Mouse (Mus musculus) gastrocnemius, adult 8-10 months (tissue): ENCODE results near the gene Rai1. TPM values are rescaled to one million over a fixed set of nuclear protein-coding genes. Genes with fewer than 3 reads are reported as not detected.

Experiments used
- DNase-seq, 2 experiments: peaks; one replicate each; pipeline ENCODE4 v3.0.0; 2022; ENCODE audit warnings: low spot score in 2 of 2
- total RNA-seq, 4 experiments: library from RNA; stranded (reverse); gene quantifications; 2 replicates each; pipeline ENCODE4 v1.2.4; 2022

The Rai1 gene
- total RNA-seq, 4 experiments from 2014 or later = 18.0 to 25.7 (median 21.4) TPM

DNA sequence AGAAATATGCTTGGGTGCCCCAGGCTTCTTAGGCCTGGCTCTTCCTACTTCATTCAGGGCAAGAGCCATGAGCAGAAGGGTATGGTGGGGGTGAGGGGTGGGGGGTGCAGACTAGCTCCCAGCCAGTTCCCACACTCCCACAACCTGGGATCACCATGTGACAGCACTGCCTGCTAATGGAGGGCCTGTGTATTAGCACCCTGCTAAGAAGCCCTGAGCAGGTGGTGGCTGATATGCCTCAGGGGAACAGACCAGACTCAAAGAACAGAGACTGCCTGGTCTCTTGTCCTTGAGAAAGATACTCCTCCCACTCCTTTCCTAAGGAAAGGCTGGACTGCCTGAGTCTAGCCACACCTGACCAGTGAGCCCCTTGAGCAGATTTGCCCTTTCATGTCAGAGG, 22.2 kb downstream of the Rai1 start:
- DNase-seq = no peak

DNA sequence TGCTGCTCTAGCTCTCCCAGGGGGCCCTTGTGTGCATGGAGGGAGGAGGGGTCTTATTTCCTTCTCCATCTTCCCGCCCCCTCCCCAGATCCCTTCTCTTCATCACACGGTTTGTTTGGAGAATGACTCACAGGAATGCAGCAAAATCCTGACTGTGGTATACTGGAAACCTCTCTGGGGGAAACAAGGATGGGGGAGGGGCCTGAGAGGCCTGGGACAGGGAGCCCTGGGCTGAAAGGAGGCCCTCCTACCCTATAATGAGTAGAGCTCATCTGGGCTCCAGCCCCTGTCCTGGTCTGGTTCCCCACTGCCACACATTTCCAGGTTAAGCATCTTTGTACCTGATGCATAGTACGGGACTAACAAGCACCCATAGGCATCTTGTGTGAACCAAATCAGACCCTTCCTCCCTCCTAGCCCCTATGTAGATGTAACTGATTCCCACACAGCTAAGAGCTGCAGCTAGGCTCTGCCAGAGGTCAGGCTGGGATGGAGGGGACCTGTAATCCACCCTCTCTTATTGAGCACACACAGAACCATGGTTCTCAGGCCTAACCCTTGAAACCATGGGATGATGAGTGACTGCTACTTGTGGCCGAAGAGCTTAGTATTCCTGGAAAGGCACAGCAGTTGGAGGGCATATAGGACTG, 23.2 kb downstream of the Rai1 start:
- DNase-seq = no peak

DNA sequence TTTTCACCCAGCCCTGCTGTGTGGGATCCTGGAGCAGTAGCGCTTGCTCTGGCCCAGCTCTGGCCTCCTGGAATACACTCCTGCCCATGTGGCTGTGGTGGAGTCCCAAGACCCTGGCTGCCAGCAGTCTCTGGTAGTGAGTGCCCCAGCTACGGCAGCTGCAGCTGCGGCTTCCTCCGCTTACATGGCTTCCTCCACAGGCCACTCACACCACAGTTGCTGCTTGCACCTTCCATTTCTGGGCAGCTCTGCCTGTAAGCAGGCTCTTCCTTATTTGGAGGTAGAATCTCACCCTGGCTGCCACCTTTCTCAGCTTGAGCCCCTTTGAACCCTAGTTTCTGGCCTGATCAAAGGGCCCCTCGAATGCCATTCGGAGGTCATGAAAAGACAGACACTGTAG, 25.7 kb downstream of the Rai1 start:
- peak in 1 of 2 experiments; percentile 24 for DNase-seq

DNA sequence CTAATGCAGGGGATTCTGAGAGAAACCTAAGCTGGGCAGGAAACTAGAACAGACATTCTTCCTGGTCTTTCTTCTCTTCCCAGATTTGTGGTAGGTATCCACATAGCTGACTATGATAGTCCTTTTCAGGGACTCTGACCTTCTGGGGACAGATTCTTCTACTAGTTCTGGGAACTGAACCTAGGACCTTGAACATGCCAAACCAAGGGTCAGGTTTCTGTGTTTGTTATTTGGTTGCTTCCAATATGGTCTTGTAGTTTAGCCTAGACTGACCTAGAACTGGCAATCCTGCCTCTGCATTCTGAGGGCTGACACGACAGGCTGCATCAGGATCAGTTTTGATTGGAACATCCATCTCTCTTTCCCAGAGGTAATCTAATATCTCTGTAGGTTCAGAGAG, 27.2 kb downstream of the Rai1 start:
- peak in 1 of 2 experiments; percentile 16 for DNase-seq

DNA sequence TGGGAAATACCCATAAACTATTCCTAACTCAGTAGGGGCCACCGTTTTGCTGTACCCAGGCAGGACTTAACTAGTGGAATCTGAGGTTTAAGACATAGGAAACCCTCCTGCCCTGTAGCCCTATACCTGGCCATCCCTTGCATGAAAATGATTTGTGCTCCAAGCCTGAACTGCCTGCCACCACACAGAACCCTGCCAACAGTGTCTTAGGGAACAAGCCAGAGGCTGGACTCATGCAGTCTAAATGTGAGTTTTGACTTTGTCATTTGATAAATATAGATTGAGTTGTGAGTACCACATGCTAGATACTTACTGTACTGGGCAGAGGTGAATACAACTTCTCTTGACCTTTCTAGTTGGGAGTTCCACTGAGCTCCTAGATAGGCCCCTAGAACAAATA, 31.7 kb downstream of the Rai1 start:
- peak; percentile 37 to 51 for DNase-seq

DNA sequence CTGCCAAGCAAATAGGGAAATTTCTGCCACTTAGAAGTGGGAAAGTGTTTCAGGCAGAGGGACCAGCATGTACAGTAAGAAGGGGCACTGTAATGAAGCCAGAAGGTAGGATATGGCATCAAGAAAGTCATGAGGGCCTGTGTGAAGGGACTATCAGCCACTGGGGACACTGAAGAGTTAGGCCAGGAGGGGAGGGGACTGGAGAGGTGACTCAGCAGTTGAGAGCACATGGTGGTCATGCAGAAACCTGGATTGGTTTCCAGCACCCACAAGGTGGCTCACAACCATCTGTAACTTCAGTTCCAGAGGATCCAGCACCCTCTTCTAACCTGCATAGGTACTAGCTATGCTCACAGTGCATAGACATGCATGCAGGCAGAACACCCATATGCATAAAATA, 32.4 kb downstream of the Rai1 start:
- no peak for DNase-seq

DNA sequence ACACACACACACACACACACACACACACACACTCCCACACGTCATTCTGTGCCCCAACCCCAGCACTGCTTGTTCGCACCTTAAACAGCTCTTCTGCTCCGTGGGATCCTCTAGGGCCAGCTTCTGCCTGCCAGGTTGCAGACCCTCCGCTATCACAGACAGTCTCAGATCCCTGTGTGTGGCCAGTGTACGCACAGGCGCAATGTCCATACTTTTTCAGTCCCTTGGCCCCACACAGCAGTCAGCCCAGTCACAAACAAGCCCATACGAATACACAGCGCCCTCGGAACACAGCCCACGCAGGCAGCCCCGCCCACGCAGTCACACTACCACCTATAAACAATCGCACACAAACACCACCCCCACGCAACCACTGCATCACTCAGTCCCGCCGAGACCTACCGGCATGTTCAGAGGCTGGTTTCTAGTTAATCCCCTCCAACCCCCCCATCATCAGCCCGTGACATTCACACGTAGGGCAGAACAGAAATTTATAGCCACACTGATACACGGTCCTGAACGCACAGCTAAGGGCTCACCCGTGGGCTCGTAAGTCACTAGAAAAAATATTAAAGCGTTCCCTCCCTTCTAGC, 34.4 kb downstream of the Rai1 start:
- peak in 1 of 2 experiments; percentile 8 for DNase-seq

DNA sequence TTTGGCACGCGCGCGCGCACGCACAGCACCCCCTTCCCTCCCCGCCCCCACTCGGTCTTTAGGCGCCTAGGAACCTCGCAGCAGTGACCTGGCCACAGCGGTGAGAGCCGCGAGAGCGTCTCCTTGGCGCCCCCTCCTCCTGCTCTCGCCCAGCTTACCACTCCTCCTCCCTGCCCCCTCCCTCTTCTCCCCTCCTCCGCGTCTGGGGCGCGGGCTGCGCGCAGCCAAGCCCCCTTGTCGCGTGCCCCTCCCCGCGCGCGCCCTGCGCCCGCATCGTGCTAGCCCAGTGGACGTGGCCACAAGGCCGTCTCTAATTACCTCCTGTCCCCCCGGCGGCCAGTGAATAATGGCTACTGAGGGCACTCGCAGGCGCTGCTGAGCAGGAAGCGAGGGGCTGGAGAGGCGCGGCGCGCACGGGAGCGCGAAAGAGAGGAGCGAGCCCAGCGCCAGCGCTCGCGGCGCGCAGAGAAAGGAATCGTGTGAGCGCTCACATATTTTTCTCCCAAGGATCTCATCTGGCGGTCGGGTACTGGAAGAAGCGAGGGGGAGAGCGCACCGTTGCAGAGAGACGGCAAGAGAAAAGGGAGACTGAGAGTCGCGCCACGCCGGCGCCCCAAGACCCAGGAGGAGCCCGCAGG, 35.0 kb downstream of the Rai1 start:
- DNase-seq = peak in 1 of 2 experiments; percentile 34

DNA sequence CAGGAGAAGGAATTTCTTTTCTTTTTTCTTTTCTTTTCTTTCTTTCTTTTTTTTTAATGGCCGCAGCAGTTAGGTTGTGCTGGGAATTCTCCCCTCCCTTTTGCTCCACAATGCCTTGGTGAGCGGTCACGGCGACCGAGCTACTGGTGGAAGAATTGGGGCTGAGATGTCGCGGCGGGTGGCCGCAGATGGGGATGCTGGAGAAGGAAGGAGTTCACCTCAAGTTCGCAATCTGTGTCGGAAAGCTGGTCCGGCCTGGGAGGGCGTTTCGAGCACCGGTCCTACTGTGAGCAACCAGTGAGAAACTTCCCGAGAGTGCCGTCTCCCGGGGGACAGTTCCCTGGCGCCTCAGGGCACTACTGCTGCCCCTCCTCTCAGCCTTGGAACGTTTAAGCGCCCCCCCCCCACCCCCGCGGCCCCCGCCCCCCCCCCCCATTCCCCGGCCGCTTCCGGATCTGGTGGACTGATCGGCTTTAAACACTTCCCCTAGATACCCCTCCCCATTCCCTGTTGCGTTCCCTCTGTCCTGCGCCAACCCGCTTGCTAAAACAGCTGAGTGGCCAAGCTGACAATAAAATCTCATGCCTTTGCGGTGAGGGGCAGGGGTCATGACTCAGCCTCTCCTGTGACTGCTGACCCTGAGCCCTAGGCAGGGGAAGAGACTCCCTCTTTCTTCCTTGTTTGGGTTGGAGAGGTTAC, 35.9 kb downstream of the Rai1 start:
- DNase-seq = no peak

DNA sequence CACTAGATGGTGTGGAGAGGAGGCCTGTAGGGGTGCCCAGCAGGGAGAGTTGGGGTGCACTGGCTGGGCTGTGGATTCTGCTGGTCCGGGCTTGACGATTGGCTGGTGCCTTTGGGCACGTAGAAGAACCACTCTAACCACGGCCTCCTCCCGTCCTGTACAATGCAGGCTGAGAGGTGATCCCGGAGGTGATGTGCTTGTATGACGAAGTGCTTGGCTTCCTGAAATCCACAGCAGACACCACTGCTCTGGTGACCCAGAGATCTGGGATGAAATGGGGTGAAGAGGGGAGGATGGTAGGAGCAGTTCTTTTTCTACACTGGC, 36.4 kb downstream of the Rai1 start:
- DNase-seq = no peak

DNA sequence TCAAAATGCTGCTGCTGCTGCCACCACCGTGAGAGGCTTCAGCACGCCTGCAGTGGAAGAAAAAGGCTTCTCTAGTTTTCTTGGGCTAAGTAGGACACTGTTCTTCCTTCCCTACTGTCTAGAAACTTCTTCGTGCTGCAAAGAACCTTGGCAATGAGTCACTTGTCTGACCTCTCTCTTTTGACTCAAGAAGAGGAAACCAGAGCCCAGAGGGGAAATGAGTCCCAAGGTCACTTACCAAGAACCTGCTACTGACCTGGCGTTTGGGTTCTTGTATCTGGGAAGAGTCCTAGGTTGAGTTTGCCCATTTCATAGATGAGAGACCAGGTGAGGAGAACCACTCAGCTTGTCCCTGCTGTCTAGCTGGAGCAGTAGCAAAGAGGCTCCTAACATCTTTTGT, 38.3 kb downstream of the Rai1 start:
- no peak for DNase-seq

DNA sequence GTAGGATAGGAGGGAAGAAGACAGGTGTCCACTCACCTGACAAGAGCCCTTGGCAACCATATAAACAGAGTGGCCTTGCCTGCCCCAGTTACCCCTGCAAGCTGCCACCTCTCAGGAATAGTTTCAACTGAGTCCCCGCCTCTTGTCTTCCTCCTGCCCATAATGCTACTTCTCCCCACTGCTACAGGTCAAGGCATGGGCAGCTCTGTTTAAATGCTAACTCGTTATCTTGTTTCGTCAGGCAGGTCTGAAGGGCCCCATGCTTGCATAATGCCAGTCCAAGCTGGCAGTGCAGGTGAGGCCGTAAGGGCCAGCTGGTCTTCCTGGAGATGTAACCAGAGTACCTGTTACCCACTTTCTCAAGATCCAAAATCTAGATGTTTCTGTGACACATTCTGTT, 41.4 kb downstream of the Rai1 start:
- DNase-seq = no peak

DNA sequence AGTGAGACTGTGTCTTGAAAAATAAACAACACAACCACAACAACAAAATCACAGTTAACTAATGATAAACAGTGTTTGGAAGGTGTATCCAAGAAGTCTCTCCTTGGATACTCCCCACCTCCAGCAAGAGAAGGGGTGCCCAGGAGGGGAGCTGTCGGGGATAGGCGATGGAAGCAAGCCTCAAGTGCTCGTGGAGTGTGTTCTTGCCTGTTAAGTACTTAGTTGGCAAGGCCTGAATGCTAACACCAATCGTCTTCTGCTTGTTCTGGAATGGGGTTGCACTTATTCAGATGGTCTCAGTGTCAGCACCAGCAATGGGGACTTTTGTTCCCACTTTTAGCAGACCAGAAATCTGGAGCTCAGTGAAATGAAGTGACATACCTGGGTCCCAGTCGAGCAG, 43.8 kb downstream of the Rai1 start:
- DNase-seq = no peak

DNA sequence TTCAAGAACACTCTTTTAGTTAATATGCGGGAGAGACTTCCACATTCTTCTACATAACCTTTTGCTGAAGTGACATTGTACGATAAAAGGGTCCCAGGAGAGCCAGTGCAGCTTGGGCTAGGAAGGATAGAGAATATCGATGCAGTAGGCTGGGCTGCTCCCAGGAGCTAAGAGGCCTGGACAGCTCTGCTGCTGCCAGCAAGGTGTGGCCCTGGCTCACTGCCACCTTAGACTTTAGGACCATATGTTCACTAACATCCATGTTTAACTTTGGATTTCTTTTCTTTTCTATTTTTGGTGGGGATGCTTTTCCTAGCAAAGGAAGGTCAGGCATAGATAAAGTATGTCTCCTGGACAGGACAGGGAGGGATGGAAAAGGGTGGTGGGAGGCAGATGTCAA, 44.3 kb downstream of the Rai1 start:
- DNase-seq = no peak

DNA sequence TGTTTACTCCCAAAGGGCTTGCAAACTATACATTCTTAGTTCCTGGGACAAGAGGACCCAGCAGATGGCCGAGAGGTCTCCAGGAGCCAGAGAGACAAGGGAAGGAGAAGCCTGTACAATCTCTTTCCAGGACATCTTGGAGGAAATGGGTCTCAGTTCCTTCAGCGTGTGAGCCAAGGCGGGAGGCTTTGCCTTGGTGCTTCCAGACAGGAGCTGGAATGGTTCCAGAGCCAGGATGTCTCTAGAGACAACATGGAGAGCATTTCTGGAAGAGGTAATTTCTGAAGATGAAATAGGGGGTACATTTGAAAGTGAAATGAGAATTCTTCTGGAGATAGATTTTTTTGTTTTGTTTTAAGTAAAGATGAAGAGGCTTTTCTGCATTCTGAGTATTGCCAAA, 45.9 kb downstream of the Rai1 start:
- DNase-seq = no peak

DNA sequence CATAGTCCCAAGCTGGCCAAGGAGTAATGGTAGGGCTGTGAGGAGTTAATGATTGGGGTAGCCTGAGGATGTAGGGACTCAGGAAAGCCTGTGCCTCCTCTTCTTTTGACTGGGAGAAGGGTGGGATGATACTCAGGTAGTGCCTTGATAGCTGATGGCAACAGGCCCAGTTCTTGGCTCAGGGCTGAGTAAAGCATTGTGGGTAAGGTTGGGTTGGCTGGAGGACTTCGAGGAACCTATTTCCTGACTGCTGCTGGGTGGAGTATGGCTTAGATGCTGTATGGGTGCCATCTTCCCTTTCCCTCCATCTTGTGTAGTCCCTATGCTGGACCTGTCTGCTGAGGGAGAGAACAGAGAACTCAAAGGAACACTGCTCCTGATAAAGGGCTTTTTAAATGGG, 47.5 kb downstream of the Rai1 start:
- DNase-seq = no peak

DNA sequence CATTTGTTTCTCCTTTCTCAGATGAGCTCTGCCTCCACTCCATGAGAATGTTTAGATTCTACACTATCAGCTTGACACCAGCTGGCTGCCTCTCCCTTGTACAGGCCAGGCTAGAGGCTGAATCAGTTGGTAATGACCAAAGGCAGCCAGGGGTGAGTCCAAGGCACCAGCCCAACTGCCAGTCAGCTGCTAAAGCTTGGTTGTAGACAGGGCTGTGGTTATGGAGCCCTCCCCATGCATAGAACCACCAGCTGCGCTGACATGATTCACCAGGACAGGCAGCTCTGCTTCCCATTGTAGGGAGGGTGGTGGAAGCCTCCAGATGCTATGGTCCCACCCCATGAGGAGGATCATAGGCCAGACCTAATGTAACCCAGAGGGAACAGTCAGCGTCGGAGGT, 49.1 kb downstream of the Rai1 start:
- no peak for DNase-seq

DNA sequence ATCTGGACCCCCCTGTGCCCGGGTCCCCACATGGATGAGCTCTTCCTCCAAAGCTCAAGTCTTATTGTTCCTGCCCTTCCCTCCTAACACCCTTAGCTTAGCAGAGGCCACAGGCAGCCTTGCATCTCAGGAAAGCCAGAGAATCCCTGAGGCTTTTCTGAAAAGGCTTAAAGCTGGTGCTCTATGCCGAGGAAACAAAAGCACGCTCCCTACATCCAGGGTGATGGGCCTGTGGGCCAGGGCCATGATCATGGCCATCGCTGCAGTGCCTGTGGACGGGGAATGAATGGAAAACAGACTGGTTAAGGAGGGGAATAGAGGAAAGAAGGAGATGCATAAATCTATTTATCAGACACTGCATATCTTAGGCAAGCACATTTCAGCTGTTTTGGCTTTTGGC, 50.9 kb downstream of the Rai1 start:
- no peak for DNase-seq

DNA sequence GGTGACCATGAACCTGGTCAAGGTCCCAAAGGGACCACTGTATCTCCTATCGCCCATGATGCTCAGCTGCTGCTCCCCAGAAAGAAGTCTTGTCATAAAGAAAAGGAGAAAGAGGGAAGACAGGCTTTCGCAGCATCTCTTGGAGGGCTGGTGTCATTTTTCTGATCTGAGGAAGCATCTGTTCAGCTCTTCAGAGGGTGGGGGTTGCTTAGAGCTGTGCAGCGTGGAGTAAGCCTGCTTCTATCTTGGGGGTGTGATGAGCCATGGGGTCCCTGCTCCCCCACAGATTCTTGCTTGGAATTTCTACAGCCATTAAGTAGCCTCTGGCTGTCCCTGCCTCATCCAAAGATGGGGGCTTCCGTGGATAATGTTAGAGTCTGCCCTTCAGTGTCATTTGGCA, 53.5 kb downstream of the Rai1 start:
- no peak for DNase-seq

DNA sequence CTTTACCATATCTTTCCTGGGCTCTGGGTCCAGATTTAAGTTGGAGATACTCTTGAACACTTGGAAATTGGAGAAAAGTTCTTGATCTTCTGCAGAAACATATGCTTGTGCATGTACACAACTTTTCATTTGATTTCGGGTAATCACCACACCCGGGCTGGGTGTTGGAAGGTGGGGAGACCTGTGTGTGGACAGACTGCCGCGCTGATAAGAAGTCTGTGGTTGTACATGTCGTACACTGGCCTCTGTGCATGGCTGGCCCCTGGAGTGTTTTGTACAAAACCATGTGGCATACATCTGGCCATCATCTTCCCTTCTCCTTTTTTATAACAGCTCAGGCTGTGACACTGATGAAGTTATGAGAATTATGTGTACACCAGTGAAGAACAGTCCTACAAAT, 55.1 kb downstream of the Rai1 start:
- no peak for DNase-seq

DNA sequence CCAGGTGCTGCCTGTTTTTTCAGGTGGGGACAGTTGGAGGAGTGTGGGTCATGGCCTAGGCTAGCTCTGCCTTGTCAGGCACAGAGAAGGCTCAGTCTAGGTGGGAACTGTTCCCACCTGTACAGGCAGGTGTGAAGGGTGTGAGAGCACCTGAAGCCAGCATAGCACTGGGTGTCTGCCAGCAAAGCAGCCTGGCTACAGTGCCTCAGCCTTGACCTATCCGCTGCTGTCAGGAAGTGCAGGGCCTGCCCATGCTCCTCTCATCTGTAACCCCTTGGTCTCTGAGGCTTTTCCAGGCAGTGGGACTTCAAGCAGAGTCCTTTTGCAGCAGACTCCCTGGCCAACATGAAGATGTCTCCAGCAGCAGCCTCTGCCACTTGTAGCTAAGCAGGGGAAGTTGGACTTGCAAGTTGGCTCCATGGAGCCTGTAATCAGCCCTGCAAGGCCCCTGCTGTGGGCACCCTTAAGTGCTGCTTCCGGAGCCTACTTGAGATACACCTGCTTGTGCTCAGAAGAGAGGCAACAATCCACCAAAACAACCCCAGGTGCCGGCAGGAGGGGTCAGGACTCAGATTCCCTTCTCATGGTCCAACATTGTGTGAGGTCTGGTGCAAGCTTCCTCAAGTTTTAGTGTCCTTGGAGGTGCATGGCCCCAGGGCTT, 55.8 kb downstream of the Rai1 start:
- no peak for DNase-seq
